Mouse (Mus musculus) frontal cortex, postnatal 10 days (tissue): ENCODE data around the gene Zfp78.

ENCODE experiments used
- DNase-seq, 2 experiments: peaks; one replicate each; pipeline ENCODE4 v3.0.0; 2022; ENCODE audit warnings: low spot score in 2 of 2, mixed read lengths in 1 of 2

Gene Zfp78

DNA sequence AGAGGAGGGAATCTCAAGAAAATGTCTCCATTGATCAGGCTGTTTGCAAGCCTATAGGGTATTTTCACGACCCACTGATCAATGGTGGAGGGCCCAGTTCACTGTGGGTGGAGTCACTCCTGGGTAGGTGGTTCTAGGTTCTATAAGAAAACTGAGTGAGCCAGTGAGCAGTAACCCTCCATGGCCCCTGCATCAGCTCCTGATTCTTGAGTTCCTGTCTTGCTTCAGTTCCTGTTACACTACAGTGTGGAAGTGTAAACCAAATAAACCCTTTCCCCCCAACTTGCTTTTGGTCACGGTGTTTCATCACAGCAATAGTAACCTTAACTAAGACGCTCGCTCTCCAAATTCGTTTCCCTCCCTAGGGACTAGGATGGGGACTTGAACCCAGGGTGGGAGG is 25.9 kb downstream of the Zfp78 start:
- no peak for DNase-seq

- DNase-seq = no peak
Measured at GRCm38 (mm10) chr7:6389449-6389848, 26.4 kb downstream of the Zfp78 start.

DNA sequence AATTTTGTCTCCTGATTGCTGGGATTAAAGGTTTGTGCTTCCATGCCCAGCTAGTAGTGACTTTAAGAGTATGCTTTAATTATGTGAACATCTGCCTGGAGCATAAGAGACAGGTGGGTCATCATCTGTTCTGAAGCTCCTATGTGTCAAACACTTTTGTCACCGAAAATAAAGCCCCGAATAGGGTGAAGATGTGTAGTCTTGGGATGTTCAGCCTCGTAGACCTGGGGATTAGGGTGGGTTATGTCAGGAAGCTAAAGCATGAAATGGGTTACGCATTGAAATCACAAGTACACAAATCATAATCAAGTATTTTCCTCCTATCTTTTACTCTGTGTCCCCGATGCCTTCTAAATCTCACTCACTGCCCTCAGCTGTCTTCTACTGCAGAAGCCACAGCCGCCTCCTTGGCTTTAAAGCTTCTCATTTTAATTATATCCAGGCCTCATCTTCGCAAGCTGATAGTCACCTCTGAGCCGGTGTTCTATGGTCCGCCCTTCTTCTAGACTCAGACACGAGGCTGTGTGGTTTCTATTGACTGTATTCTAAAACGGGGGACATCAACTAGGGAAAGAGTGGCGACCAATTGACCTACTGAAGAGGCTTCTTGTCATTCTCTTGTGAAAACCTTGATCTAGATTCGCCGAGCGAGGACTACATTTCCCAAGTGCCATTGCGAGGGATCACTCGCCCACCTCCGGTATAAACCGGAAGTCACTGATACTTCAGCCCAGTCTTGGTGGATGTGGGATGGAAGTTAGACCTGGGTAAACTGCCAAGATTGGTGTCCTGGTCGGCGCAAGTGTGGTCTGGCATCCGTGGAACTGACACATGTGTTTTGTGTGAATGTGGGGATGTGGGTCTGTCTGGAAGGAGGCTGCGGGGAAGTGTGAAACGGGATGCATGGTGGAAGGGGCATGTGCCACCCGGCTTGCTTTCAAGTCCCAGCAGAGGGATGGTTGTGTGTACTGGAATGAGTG is 35.2 kb downstream of the Zfp78 start, which contains the start of gene Smim17:
TSS of gene Smim17 (plus strand) at position 720 of the 980 bp plus-strand sequence.
- DNase-seq = peak; percentile 54 to 73

DNA sequence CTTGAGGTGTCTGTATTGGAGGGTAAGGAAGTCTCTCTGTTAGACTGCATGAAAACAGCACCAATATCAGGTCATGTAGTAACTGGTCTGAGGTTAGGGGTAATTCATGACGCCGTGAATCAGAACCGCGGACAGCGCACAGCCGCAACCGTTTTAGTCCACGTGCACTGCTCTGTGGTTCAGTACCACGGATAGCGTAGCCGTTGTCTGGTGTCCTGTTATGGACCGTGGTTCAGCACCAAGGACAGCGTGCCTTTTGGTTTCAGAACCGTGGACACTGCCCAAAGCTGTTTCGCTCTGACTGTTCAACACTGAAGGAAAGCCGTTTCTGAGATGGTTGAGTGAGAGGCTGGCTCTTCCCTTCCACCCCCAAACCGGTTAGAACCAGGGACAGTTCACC is 47.0 kb downstream of the Zfp78 start, which contains the start of gene Gm20715:
TSS of gene Gm20715 (plus strand) at position 235 of the 400 bp plus-strand sequence.
- DNase-seq = peak; percentile 30 to 77

GRCm38 (mm10) chr7:6414626-6415441 is 51.8 kb downstream of the Zfp78 start:
- DNase-seq = peak; percentile 30 to 55

DNA sequence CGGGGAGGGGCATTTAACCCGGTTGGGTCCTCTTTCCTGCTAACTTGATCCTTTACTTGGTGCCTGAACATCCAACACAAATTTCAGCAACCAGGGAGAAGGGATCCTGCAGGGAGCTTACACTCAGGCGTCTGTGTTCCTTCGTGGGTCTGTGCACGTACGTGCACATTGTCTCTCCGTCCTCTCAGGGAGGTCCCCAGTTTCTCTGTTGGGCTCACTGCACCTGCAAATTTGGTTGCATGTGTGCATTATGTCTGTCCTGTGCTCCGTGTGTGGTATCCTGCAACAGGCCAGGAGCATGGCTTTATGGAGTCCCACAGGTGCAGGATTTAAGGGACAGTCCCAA is 52.3 kb downstream of the Zfp78 start:
- no peak for DNase-seq

DNA sequence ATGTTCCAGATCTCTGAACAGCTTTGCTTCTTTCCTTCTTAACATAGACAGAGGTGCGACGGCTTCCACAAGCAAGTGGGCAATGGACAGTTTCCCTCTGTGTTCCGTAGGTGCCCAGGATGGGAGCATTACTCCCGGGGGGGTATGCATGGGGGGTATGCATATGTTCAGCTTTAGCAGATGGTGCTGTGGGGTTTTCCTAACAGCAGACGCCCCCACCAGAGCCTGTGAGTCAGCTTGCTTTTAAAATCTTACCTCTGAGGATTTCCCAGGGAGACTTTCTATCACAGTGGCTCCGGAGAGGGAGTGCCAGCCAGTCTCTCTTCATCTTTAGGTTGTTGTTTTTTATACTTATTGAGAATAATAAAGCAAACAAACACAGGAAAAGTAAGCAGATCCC is 56.8 kb downstream of the Zfp78 start:
- DNase-seq = no peak

- DNase-seq = no peak
Measured at GRCm38 (mm10) chr7:6429381-6429780, 66.3 kb downstream of the Zfp78 start.

DNA sequence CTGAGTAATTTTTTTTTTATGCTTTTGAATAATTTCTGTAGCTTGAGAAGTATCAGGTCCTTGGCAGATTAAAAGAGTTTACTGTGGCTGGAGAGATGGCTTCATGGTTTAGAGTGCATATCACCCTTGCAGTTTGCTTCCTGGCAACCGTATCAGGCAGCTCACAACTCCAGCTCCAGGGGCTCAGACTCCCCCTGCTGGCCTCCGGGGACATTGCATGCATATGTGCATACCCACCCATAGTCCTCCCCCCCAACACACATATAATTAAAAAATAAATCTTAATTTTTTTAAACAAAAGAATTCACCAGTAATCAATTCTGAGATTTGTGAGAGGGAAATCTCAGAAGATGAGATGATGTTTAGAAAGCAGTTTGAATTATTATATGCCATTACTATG is 67.3 kb downstream of the Zfp78 start:
- no peak for DNase-seq
